Mouse (Mus musculus) small intestine, adult 2 months (tissue): ENCODE measurements around the gene Shq1. TPM values are rescaled to one million over a fixed set of nuclear protein-coding genes. Genes with fewer than 3 reads are reported as not detected.

Source experiments
- H3K27ac ChIP-seq: fragments of 200-500 bp; 2 replicates; pipeline ENCODE4 v1.5.1; 2012; ENCODE audit warnings: low read depth, low read length, control low read depth, inconsistent platforms; ENCODE audit not compliant: insufficient read depth
- H3K27me3 ChIP-seq: fragments of 200-500 bp; 2 replicates; pipeline ENCODE4 v1.6.1; 2012; ENCODE audit warnings: mild to moderate bottlenecking, moderate library complexity, low read length, inconsistent platforms; ENCODE audit not compliant: control insufficient read depth, insufficient read depth
- H3K36me3 ChIP-seq: fragments of 200-500 bp; 2 replicates; pipeline ENCODE4 v1.6.1; 2012; ENCODE audit warnings: mild to moderate bottlenecking, low read length, control low read depth, inconsistent platforms; ENCODE audit not compliant: control insufficient read depth, insufficient read depth
- H3K4me1 ChIP-seq: fragments of 200-500 bp; 2 replicates; pipeline ENCODE4 v1.6.1; 2012; ENCODE audit warnings: low read length, inconsistent platforms, mixed read lengths; ENCODE audit not compliant: control insufficient read depth, insufficient read depth, insufficient read length
- H3K4me3 ChIP-seq: fragments of 200-500 bp; 2 replicates; pipeline ENCODE4 v1.5.1; 2012; ENCODE audit warnings: low read depth, mild to moderate bottlenecking, control low read depth, inconsistent platforms, low read length, moderate library complexity
- CTCF ChIP-seq: fragments of 200-500 bp; IDR thresholded peaks from 2 replicates; pipeline ENCODE4 v1.5.1; 2012; ENCODE audit warnings: low read depth, mild to moderate bottlenecking, control low read depth, inconsistent platforms, low read length, moderate library complexity, mixed read lengths; ENCODE audit not compliant: insufficient replicate concordance, insufficient read length; ENCODE audit errors: extremely low read depth
- POLR2A ChIP-seq: fragments of 200-500 bp; IDR thresholded peaks from 2 replicates; pipeline ENCODE4 v1.6.1; 2012; ENCODE audit warnings: low read depth, mild to moderate bottlenecking, control low read depth, inconsistent platforms, low read length, moderate library complexity
- WGBS: fragments of 180-500 bp; shearing (Covaris S2); methylation state at CpG from one replicate; pipeline ENCODE4 v1.1.7; 2018; 5-methylcytosine and 5-hydroxymethylcytosine counted together
- polyA plus RNA-seq: library from polyadenylated mRNA; depleted of rRNA; stranded (reverse); fragments of >200 nt; gene quantifications from 2 replicates; pipeline ENCODE4 v1.2.3, GENCODE M21; 2012; rRNA removed

The Shq1 gene
- polyA plus RNA-seq: 1.1 and 1.8 TPM in 2 replicates

GRCm38 (mm10) chr6:100670880-100671344, at the start of gene Shq1:
Shq1 (minus strand) TSS chr6:100671157.
- Histone ChIP-seq H3K36me3 (no peaks in the 10 kb centered on the region), H3K4me3 (peak within 1 kb of the TSS; percentile 85), H3K27ac (0 out of 2 replicates have a peak within 1 kb of the TSS, but pooled peaks have one; percentile 28), H3K27me3 (no peaks in the 10 kb centered on the region), H3K4me1 (peaks cover 2% of the 10 kb centered on the region; the same call in 1 of the 2 replicates)
- TF ChIP-seq POLR2A (peak; percentile 36; the same call in 1 of the 2 replicates), CTCF (no peak)
- under 1% methylated on average over 49 of the region's 49 CpGs for WGBS

GRCm38 (mm10) chr6:100720098-100720501, 49.1 kb upstream of the Shq1 start:
- peaks cover 9% of the 10 kb centered on the region; the same call in 1 of the 2 replicates for H3K4me1 ChIP-seq
- H3K27me3 ChIP-seq: no peaks in the 10 kb centered on the region
- no peak for TF ChIP-seq CTCF
- TF ChIP-seq POLR2A: no peak
- no peaks in the 10 kb centered on the region for H3K36me3 ChIP-seq
- 48% methylated on average over 6 of the region's 6 CpGs for WGBS
- H3K27ac ChIP-seq: no peak overlapping the region
- H3K4me3 ChIP-seq: no peak overlapping the region

- no peaks in the 10 kb centered on the region for H3K27me3 ChIP-seq
- no peak overlapping the region for H3K4me3 ChIP-seq
- WGBS: 51% methylated on average over 8 of the region's 8 CpGs
- no peak overlapping the region for H3K27ac ChIP-seq
- H3K4me1 ChIP-seq: no peaks in the 10 kb centered on the region; the same call in 1 of the 2 replicates
- no peak for TF ChIP-seq CTCF
- no peak for TF ChIP-seq POLR2A
- H3K36me3 ChIP-seq: no peaks in the 10 kb centered on the region
These were observed 45.9 kb upstream of the Shq1 start for GRCm38 (mm10) chr6:100716817-100717216.

GRCm38 (mm10) chr6:100716152-100716551, 45.2 kb upstream of the Shq1 start:
- Histone ChIP-seq H3K27me3 (no peaks in the 10 kb centered on the region), H3K4me1 (no peaks in the 10 kb centered on the region; the same call in 1 of the 2 replicates), H3K27ac (no peak overlapping the region), H3K4me3 (no peak overlapping the region), H3K36me3 (no peaks in the 10 kb centered on the region)
- WGBS: 24% methylated on average over 7 of the region's 7 CpGs
- TF ChIP-seq POLR2A: no peak

- no peak for TF ChIP-seq CTCF
- no peak for TF ChIP-seq POLR2A
- 81% methylated on average over 8 of the region's 8 CpGs for WGBS
These were observed 44.4 kb upstream of the Shq1 start for GRCm38 (mm10) chr6:100715296-100715828.

GRCm38 (mm10) chr6:100710866-100711265, 39.9 kb upstream of the Shq1 start:
- Histone ChIP-seq H3K36me3 (no peaks in the 10 kb centered on the region), H3K4me3 (no peak overlapping the region), H3K4me1 (no peaks in the 10 kb centered on the region), H3K27me3 (no peaks in the 10 kb centered on the region), H3K27ac (no peak overlapping the region)
- no peak for TF ChIP-seq CTCF
- 0 out of 2 replicates have a peak, but pooled peaks have one; percentile 18 for TF ChIP-seq POLR2A
- 81% methylated on average over 5 of the region's 5 CpGs for WGBS

More at GRCm38 (mm10) chr6:100715296-100715828, 44.4 kb upstream of the Shq1 start:
- Histone ChIP-seq H3K36me3 (no peaks in the 10 kb centered on the region), H3K4me3 (no peak overlapping the region), H3K27ac (no peak overlapping the region), H3K4me1 (no peaks in the 10 kb centered on the region; the same call in 1 of the 2 replicates), H3K27me3 (no peaks in the 10 kb centered on the region)

- Histone ChIP-seq H3K27ac (no peak overlapping the region), H3K36me3 (no peaks in the 10 kb centered on the region), H3K27me3 (0 out of 2 replicates have a peak, but pooled peaks cover 3% of the 10 kb centered on the region), H3K4me1 (no peaks in the 10 kb centered on the region), H3K4me3 (no peak overlapping the region)
- TF ChIP-seq POLR2A (no peak), CTCF (no peak)
- WGBS: 23% methylated on average over 4 of the region's 4 CpGs
These were observed 39.2 kb upstream of the Shq1 start for GRCm38 (mm10) chr6:100710170-100710569.

- Histone ChIP-seq H3K36me3 (no peaks in the 10 kb centered on the region), H3K27ac (no peak overlapping the region), H3K4me3 (no peak overlapping the region), H3K4me1 (no peaks in the 10 kb centered on the region), H3K27me3 (peaks cover 8% of the 10 kb centered on the region; the same call in 1 of the 2 replicates)
- TF ChIP-seq CTCF (no peak), POLR2A (no peak)
- WGBS: 11% methylated on average over 7 of the region's 7 CpGs
These were observed 38.5 kb upstream of the Shq1 start for GRCm38 (mm10) chr6:100709483-100709882.
